Mouse (Mus musculus): ENCODE results near the gene Gm37240. TPM values are rescaled to one million over a fixed set of nuclear protein-coding genes. Genes with fewer than 3 reads are reported as not detected.

Gm37240 gene
- total RNA-seq, 1 experiment from 2014 or later = 10.8 TPM

- DNase-seq = peak; percentile 27
Measured at GRCm38 (mm10) chr3:85571276-85571675, 316.0 kb downstream of the Gm37240 start.

GRCm38 (mm10) chr3:85564603-85565002, 322.7 kb downstream of the Gm37240 start:
- DNase-seq = no peak

- no peak for DNase-seq
Measured at GRCm38 (mm10) chr3:85553731-85554277, 333.5 kb downstream of the Gm37240 start.

GRCm38 (mm10) chr3:85551352-85551751, 336.0 kb downstream of the Gm37240 start:
- DNase-seq = no peak

GRCm38 (mm10) chr3:85550312-85550711, 337.0 kb downstream of the Gm37240 start:
- DNase-seq = no peak

GRCm38 (mm10) chr3:85543652-85544051, 343.7 kb downstream of the Gm37240 start:
- DNase-seq = peak; percentile 13

GRCm38 (mm10) chr3:85542765-85543164, 344.6 kb downstream of the Gm37240 start:
- no peak for DNase-seq

- DNase-seq = no peak
Measured at GRCm38 (mm10) chr3:85535621-85536520, 351.4 kb downstream of the Gm37240 start.

GRCm38 (mm10) chr3:85535042-85535441, 352.3 kb downstream of the Gm37240 start:
- DNase-seq = no peak

GRCm38 (mm10) chr3:85532376-85532775, 354.9 kb downstream of the Gm37240 start:
- DNase-seq = no peak

- DNase-seq = no peak
Measured at GRCm38 (mm10) chr3:85530601-85531161, 356.6 kb downstream of the Gm37240 start.

- no peak for DNase-seq
Measured at GRCm38 (mm10) chr3:85521311-85521907, 365.9 kb downstream of the Gm37240 start.

- DNase-seq = no peak
Measured at GRCm38 (mm10) chr3:85518668-85519067, 368.6 kb downstream of the Gm37240 start.

- no peak for DNase-seq
Measured at GRCm38 (mm10) chr3:85518072-85518471, 369.2 kb downstream of the Gm37240 start.

GRCm38 (mm10) chr3:85516739-85517396, 370.4 kb downstream of the Gm37240 start:
- no peak for DNase-seq

GRCm38 (mm10) chr3:85514700-85515099, 372.6 kb downstream of the Gm37240 start:
- no peak for DNase-seq

GRCm38 (mm10) chr3:85508717-85509279, 378.5 kb downstream of the Gm37240 start:
- no peak for DNase-seq

- DNase-seq = no peak
Measured at GRCm38 (mm10) chr3:85500096-85500495, 387.2 kb downstream of the Gm37240 start.

GRCm38 (mm10) chr3:85496146-85496545, 391.2 kb downstream of the Gm37240 start:
- DNase-seq = no peak

GRCm38 (mm10) chr3:85493796-85494195, 393.5 kb downstream of the Gm37240 start:
- DNase-seq = no peak

- no peak for DNase-seq
Measured at GRCm38 (mm10) chr3:85490204-85490603, 397.1 kb downstream of the Gm37240 start.

GRCm38 (mm10) chr3:85487379-85487778, 399.9 kb downstream of the Gm37240 start:
- no peak for DNase-seq

Data from adrenal gland, postnatal 25 days (tissue).